Mouse (Mus musculus) yolk sac, embryonic 10.5 days (tissue): ENCODE data around the gene Csf3r.
"Not testable (repeated sequence)": the region's sequence is repeated elsewhere in the genome, so short reads cannot be mapped to it uniquely, and the experiment has no call there.

Source experiments
- DNase-seq: peaks from one replicate; pipeline ENCODE4 v3.0.0-alpha.2; 2017; ENCODE audit warnings: low spot score

Csf3r gene

DNA sequence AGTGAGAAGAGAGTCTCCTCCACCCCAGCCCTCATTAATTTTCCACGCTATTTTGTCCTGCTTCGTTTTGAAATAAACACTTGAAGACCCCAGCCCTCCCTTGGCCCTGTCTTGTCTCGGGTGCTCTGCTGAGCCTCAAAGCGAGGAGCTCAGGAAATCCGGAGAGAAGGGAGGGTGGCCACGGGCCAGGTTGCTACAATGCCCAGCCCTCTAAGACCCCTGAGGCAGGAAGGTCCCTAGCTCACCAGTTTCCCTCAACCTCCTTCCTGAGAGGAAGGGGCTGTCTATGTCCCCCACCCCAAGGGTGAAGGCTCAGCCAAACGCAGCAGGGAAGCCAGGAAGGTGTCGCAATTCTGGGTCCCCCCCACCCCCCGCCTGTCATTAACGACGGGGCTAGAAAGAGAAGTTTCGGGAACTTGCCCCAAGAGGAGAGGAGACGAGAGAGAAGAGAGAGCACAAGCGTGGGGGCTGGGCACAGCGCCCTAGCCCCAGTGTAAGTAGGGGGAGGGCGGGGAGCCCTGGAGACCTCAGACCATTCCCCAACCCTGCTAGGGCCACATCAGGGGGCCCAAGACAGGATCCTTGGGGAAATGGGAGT is at the start of gene Csf3r:
Csf3r (plus strand) TSS at position 248 of the 598 bp plus-strand sequence.
- no peak for DNase-seq

- no peak for DNase-seq
These were observed 46.6 kb upstream of the Csf3r start for GRCm38 (mm10) chr4:125977768-125978167.

DNA sequence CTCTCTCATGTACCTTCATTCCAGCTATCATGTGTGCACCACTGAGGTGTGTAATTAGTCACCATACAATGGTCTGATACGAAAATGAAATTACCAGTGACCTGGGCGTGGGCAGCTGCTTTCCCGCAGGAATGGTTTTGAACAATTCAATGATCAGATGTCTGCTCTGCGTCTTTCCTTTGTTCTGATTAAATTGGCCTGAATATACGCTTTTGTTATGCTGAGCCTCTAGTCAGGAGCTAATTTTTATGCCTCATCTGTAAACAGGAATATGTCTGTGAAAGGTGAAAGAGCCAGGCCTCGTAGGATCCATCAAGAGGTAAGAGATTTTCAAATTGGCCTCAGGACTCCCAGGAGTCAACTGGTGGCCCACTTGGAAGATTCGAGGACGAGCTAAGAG is 41.1 kb upstream of the Csf3r start:
- DNase-seq: no peak

- not testable (repeated sequence) for DNase-seq
These were observed 38.6 kb upstream of the Csf3r start for GRCm38 (mm10) chr4:125985703-125986102.

DNA sequence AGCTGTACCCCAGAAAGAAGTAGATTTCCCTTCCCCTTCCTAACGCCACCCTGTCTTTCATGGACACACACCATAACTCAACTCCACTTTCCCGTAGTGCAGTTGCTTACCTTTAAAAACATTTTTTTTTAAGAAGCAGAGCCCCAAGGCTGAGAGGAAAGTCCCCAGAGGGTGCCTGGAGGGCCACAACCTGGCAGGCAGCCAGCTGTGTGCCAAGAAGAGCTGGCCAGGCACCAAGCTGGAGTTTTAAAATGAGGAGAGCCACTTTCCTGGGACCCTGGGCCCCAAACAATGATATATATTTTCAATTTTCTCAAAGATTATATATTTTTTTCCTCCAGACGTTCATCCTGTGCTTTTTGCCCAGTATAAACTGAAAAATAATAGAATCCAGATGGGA is 37.3 kb upstream of the Csf3r start:
- no peak for DNase-seq

GRCm38 (mm10) chr4:125989061-125989460 is 35.3 kb upstream of the Csf3r start:
- no peak for DNase-seq

- peak; percentile 48 for DNase-seq
These were observed 34.2 kb upstream of the Csf3r start for GRCm38 (mm10) chr4:125990143-125990542.

DNA sequence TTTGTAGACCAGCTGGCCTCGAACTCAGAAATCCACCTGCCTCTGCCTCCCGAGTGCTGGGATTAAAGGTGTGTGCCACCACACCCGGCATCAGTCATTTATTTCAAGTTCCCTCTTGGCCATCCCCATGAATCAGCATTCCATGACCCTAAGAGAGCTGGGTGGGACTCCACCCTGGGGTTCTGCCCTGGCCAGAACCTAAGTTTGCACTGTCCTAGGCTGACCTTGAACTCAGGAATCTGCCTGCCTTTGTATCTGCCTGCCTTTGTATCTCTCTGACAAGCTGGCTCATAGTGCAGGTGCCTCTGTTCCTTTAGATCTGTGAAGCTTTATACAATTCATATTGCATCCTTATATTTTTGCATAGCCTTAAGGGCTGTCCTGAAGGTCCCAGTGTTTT is 32.1 kb upstream of the Csf3r start:
- no peak for DNase-seq

GRCm38 (mm10) chr4:125992906-125993305 is 31.4 kb upstream of the Csf3r start:
- DNase-seq: no peak

DNA sequence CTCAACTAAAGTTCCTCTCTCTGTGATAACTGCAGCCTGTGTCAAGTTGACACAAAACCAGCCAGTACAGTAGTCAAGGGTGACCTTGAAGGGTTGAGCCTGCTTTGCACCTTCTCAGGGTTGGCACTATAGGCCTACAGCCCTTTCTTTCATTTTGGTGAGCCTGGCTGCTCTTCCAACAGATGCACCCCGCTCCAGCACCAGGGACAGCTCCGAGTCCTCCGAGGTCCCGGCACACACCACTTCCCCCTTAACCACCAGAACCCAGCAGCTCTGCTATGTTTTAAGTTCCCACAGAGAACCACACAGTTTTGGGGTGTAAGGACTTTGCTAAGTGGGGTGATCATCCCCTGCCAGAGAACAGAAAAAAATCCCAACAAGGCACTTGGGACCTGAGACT is 27.8 kb upstream of the Csf3r start:
- peak; percentile 23 for DNase-seq

GRCm38 (mm10) chr4:125997826-125998225 is 26.5 kb upstream of the Csf3r start:
- DNase-seq: no peak

- no peak for DNase-seq
These were observed 22.8 kb upstream of the Csf3r start for GRCm38 (mm10) chr4:126001311-126002199.

- DNase-seq: no peak
These were observed 6.5 kb upstream of the Csf3r start for GRCm38 (mm10) chr4:126017676-126018332.

- no peak for DNase-seq
These were observed 5.3 kb upstream of the Csf3r start for GRCm38 (mm10) chr4:126018966-126019538.

- no peak for DNase-seq
These were observed 1.5 kb downstream of the Csf3r start for GRCm38 (mm10) chr4:126025801-126026200.

- DNase-seq: no peak
These were observed 3.6 kb downstream of the Csf3r start for GRCm38 (mm10) chr4:126027980-126028379.

GRCm38 (mm10) chr4:126029042-126029441 is 4.7 kb downstream of the Csf3r start:
- DNase-seq: no peak

- DNase-seq: no peak
These were observed 6.4 kb downstream of the Csf3r start for GRCm38 (mm10) chr4:126030705-126031104.

DNA sequence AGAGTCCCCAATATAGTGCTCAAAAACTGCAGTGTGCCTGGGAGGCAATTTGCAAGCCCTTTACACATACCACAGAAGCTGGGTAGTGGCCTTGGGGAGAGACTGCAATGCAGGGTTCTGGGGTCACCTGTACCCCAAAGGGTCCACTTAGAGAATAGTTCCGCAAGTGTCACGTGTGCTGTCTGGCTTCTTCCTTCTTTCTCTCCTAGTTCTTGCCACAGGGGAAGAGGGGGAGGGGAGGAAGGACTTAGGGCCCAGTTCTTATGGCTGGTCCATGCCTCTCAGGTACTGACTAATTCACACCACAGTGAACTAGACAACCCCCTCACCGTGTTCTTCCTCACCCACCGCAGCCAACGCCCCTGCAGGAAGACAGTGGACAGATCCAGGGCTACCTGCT is 11.1 kb downstream of the Csf3r start:
- DNase-seq: no peak

DNA sequence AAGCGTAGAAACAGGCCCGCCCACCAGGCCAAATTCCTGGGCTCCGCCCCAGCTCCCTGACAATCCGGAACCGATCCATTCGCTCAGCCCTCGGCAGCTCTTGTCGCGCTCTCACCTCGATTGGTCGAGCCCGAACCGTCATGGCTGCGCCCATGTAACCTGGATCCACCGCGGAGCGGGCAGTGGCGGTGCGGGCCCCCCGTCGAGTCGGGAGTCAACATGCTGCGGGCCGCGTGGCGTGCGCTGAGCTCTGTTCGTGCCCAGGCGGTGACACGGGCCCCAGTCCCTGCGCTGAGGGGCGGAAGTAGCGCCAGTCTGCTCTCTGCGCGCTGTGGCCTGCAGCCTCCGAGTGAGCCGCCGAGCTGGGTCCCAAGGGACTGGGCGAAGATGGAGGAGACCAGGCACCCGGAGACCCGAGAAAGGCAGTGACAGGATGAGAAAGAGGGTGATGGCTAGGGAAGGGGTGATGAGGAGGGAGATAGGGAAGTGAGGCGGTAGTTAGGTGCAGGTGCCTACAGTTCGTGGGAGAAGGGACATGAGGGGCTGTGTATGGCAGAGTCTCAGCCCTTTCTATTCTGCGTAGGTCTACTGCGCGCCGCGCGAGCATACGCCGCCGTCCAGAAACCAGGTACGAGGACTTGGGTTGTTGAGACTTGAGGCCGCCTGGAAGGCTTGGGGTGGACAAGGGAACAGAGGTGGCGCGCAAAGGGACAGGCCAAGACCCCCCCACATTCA is 22.7 kb downstream of the Csf3r start, which contains the start of gene Mrps15:
Mrps15 (plus strand) TSS at position 75 of the 735 bp plus-strand sequence.
- DNase-seq: peak; percentile 91

DNA sequence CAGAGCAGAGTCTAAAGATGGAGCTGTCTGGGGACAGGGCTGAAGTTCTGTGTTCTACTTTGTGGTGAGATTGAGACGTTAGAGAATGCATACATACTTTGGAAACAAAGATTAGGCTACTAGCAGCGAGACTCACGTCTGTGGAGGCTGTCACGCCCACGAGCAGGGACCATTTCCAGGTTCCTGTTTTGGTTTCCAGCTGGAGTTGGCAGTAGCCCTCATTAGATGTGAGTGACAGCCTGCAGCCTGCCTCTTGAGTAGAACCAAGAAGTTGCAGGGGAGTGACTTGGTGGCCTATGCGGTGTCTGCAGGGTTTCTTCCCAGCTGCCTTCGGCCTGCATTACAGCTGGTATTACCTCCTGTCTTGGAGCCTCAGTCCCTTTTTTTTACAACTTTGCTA is 27.3 kb downstream of the Csf3r start:
- DNase-seq: no peak
